Mouse (Mus musculus) spleen, adult 2 months (tissue): ENCODE measurements at regions not wholly inside any gene's neighbourhood (a gene's known extent, or its start where the extent isn't known, plus 50 kb on each side); places are given as distances from the start of the nearest gene placed in this dataset.

ENCODE experiments used
- DNase-seq, 2 experiments: peaks; one replicate each; pipeline versions ENCODE4 v3.0.0 to v3.0.0-alpha.2; 2012 to 2021; ENCODE audit warnings: low spot score in 2 of 2, low read depth in 1 of 2
- H3K27ac ChIP-seq: fragments of 200-500 bp; 2 replicates; pipeline ENCODE4 v1.5.1; 2012; ENCODE audit warnings: low read length, inconsistent platforms; ENCODE audit not compliant: insufficient read depth
- H3K27me3 ChIP-seq: fragments of 200-500 bp; 2 replicates; pipeline ENCODE4 v1.6.1; 2012; ENCODE audit warnings: mild to moderate bottlenecking, moderate library complexity, low read length, inconsistent platforms; ENCODE audit not compliant: control insufficient read depth, insufficient read depth
- H3K36me3 ChIP-seq: fragments of 200-500 bp; 2 replicates; pipeline ENCODE4 v1.6.1; 2012; ENCODE audit warnings: mild to moderate bottlenecking, low read length, inconsistent platforms; ENCODE audit not compliant: control insufficient read depth, insufficient read depth
- H3K4me1 ChIP-seq: fragments of 200-500 bp; 2 replicates; pipeline ENCODE4 v1.6.1; 2011; ENCODE audit warnings: inconsistent platforms; ENCODE audit not compliant: control insufficient read depth, insufficient read depth, insufficient read length
- H3K4me3 ChIP-seq: fragments of 200-500 bp; 2 replicates; pipeline ENCODE4 v1.5.1; 2011; ENCODE audit warnings: mild to moderate bottlenecking, inconsistent platforms; ENCODE audit not compliant: insufficient read depth, insufficient read length; ENCODE audit errors: extremely low read depth
- CTCF ChIP-seq: fragments of 200-500 bp; IDR thresholded peaks from 2 replicates; pipeline ENCODE4 v1.5.1; 2011; ENCODE audit warnings: mild to moderate bottlenecking, inconsistent platforms; ENCODE audit not compliant: insufficient read depth, insufficient read length, insufficient replicate concordance; ENCODE audit errors: extremely low read depth
- POLR2A ChIP-seq: fragments of 200-500 bp; IDR thresholded peaks from 2 replicates; pipeline ENCODE4 v1.6.1; 2011; ENCODE audit warnings: low read depth, low read length, inconsistent platforms
- WGBS: fragments of 180-500 bp; shearing (Covaris S2); methylation state at CpG from one replicate; pipeline ENCODE4 v1.1.7; 2018; 5-methylcytosine and 5-hydroxymethylcytosine counted together

GRCm38 (mm10) chr9:115612908-115613307, 296.3 kb upstream of the Gadl1 start:
- Histone ChIP-seq H3K4me1 (peaks cover 49% of the 10 kb centered on the region), H3K36me3 (no peaks in the 10 kb centered on the region), H3K4me3 (no peak overlapping the region), H3K27me3 (no peaks in the 10 kb centered on the region), H3K27ac (peak overlapping the region; percentile 63; the same call in 1 of the 2 replicates)
- TF ChIP-seq CTCF = no peak
- 73% methylated on average over 6 of the region's 6 CpGs for WGBS
- no peak for DNase-seq

DNA sequence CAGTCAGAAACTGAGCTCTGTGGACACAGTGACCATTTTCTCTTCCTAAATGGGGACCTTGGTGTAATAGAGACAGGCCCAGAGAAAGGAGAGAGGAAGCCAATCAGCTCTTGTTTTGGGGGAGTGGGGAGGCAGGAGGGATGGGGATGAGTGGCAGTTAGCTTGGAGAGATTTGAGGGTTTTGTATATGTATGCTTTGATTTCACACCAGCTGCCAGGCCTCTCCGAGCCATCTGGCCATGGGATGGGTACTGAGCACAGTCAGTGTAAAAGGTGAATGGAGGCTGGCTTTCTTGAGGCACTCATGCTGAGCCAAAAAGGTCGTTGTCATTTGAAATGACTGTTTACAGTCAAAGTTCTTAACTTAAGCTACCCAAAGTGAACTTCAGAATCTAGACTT, 295.2 kb upstream of the Gadl1 start:
- H3K4me1 ChIP-seq = peaks cover 41% of the 10 kb centered on the region
- no peaks in the 10 kb centered on the region for H3K36me3 ChIP-seq
- H3K27me3 ChIP-seq = no peaks in the 10 kb centered on the region
- H3K27ac ChIP-seq = no peak overlapping the region
- TF ChIP-seq POLR2A (no peak), CTCF (no peak)
- 87% methylated on average over 2 of the region's 2 CpGs for WGBS
- H3K4me3 ChIP-seq = no peak overlapping the region
- DNase-seq = no peak

DNA sequence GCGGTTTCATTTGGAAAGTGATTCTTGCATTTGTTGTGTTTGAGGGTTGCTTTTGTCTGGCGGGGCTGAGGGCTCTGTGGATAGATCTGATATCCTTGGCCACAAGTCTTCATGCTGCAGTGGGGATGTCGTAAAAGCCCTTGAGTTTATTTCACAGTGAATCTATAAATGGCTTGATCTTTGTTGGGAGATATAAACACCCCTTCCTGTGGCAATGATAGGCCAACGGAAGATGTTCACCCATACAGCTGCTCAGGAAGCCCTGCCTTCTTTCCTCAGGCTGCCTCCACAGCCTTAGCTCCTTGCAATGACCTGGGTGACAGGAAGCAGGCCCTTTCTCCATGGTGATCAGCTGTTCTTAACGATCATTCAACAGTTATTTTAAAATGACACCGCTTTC, 291.3 kb upstream of the Gadl1 start:
- no peak for TF ChIP-seq POLR2A
- TF ChIP-seq CTCF = no peak
- Histone ChIP-seq H3K4me3 (no peak overlapping the region), H3K27ac (no peak overlapping the region), H3K27me3 (no peaks in the 10 kb centered on the region), H3K36me3 (no peaks in the 10 kb centered on the region), H3K4me1 (peaks cover 7% of the 10 kb centered on the region; the same call in 1 of the 2 replicates)
- no peak for DNase-seq
- 18% methylated on average over 6 of the region's 6 CpGs for WGBS

GRCm38 (mm10) chr9:115623948-115624347, 285.3 kb upstream of the Gadl1 start:
- peak; percentile 7 to 77 for DNase-seq
- Histone ChIP-seq H3K4me3 (no peak overlapping the region), H3K27ac (0 out of 2 replicates have a peak overlapping the region, but pooled peaks have one; percentile 26), H3K4me1 (peaks cover 6% of the 10 kb centered on the region; the same call in 1 of the 2 replicates), H3K27me3 (no peaks in the 10 kb centered on the region), H3K36me3 (no peaks in the 10 kb centered on the region)
- TF ChIP-seq POLR2A = no peak
- no peak for TF ChIP-seq CTCF
- 4% methylated on average over 5 of the region's 5 CpGs for WGBS

- peak overlapping the region; percentile 28; the same call in 1 of the 2 replicates for H3K27ac ChIP-seq
- peaks cover 6% of the 10 kb centered on the region; the same call in 1 of the 2 replicates for H3K4me1 ChIP-seq
- no peak for TF ChIP-seq CTCF
- TF ChIP-seq POLR2A = no peak
- no peak overlapping the region for H3K4me3 ChIP-seq
- WGBS = 64% methylated on average over 15 of the region's 15 CpGs
- no peaks in the 10 kb centered on the region for H3K36me3 ChIP-seq
- DNase-seq = no peak
- no peaks in the 10 kb centered on the region for H3K27me3 ChIP-seq
Measured at GRCm38 (mm10) chr9:115624721-115625496, 284.3 kb upstream of the Gadl1 start.

GRCm38 (mm10) chr9:115627551-115627950, 281.7 kb upstream of the Gadl1 start:
- Histone ChIP-seq H3K4me1 (peaks cover 6% of the 10 kb centered on the region; the same call in 1 of the 2 replicates), H3K27me3 (no peaks in the 10 kb centered on the region), H3K4me3 (no peak overlapping the region), H3K36me3 (no peaks in the 10 kb centered on the region), H3K27ac (no peak overlapping the region)
- WGBS = 85% methylated on average over 3 of the region's 3 CpGs
- TF ChIP-seq POLR2A (no peak), CTCF (no peak)
- DNase-seq = no peak

DNA sequence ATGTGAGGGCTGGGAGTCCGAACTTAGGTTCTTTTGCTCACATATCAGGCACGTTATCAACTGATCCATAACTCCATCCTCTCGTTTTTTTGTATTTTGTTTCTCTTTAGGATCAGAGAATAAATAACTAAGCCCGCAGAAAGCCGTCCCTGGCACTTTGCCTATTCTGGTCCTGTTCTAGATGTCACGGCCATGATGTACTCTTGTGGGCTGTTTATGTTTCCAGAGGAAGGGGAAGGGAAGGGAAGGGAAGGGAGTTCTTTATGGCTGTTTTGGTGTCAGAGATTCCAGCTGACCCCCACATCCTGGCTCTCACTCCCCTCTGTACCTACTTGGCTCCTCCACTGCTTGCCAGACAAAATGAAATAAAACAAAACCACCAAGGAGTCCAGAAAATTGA, 272.1 kb upstream of the Gadl1 start:
- no peak overlapping the region for H3K27ac ChIP-seq
- TF ChIP-seq POLR2A = no peak
- no peak for TF ChIP-seq CTCF
- no peak for DNase-seq
- no peaks in the 10 kb centered on the region for H3K4me1 ChIP-seq
- 89% methylated on average over 6 of the region's 6 CpGs for WGBS
- no peaks in the 10 kb centered on the region for H3K27me3 ChIP-seq
- no peak overlapping the region for H3K4me3 ChIP-seq
- no peaks in the 10 kb centered on the region for H3K36me3 ChIP-seq
